13 mouse cellular contexts compared by ENCODE assay signal in the genomic region with DNA sequence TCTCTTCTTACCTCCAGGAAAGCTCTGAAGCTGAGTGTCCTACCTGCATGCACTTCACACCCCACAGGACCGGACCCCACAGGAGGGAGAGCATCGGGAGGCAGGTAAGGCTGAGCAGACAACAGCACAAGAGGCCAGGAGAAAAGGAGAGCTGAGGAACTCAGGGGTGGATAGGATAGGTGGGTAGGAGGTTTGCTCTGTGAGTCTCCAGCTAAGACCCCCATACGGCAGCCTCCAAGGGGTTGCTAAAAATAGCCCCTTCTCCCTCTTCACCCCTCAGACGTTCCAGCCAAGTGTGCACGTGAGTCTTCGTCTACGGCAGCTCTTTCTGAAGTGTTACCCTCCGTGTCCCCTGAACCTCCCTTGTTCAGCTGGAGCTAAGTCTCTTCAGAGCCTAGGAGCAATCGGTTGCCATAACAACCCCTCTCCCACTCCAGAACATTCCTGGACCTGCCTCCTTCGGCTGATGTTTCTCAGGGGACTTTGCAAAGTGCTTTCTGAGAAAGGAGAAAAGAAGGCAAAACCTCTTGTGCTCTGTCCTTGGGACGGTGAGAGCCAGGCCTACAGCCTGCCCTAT.
DNase-seq lines count a peak whose midpoint lies in the region; ATAC-seq and TF ChIP-seq lines count a peak whose summit lies in the region.
"Had no signal": no experiment of that assay in that cellular context is flagged by ENCODE, and none has a peak within 500 bp of the region (broad histone marks: within the 10 kb centered on the region; RNA-seq: fewer than 3 reads in every experiment).

No protein-coding gene starts in this region.

- no peak overlapping the region for H3K27ac ChIP-seq in limb, embryonic 14.5 days (replicated peaks; ENCODE audit: low read depth, low read length)
- no peak overlapping the region for H3K27ac ChIP-seq in limb, embryonic 10.5 days
- H3K27ac ChIP-seq in midbrain, embryonic 10.5 days (replicated peaks): peak overlapping the region; percentile 61
- H3K27ac ChIP-seq: liver, embryonic 13.5 days had no signal

- H3K9me3 ChIP-seq in limb, embryonic 14.5 days (ENCODE audit: control insufficient read depth, low read length): no peaks in the 10 kb centered on the region
- no peaks in the 10 kb centered on the region for H3K9me3 ChIP-seq in limb, embryonic 10.5 days (replicated peaks)
- H3K9me3 ChIP-seq in midbrain, embryonic 10.5 days (replicated peaks): no peaks in the 10 kb centered on the region

- peak; percentile 18 for DNase-seq in limb, embryonic 14.5 days (ENCODE audit: low spot score)
- DNase-seq in limb, embryonic 10.5 days (ENCODE audit: low spot score): no peak
- DNase-seq in frontal cortex, adult 2 months (ENCODE audit: extremely low spot score in 1 of 2, low spot score in 1 of 2): peak; percentile 41 to 61
- peak; percentile 28 for DNase-seq in midbrain, embryonic 10.5 days (ENCODE audit: low spot score)
- DNase-seq in right cerebral cortex, postnatal 25 days: peak; percentile 28
- DNase-seq in heart, adult 11 months: no peak
- DNase-seq in urinary bladder, postnatal 4 days (ENCODE audit: low spot score in 2 of 2): no peak
- DNase-seq in kidney, postnatal 14 days: no peak
- DNase-seq: heart, postnatal 4 days; kidney, postnatal 25 days; liver, embryonic 13.5 days; thymus, adult 2 months had no signal

- TF ChIP-seq POLR2A in limb, embryonic 14.5 days (IDR thresholded peaks at IDR 0.05; ENCODE audit: borderline replicate concordance, extremely low read depth, insufficient read depth, insufficient read length): no peak

- H3K27me3 ChIP-seq in limb, embryonic 14.5 days (ENCODE audit: control insufficient read depth, insufficient read depth, low read length): no peaks in the 10 kb centered on the region
- no peaks in the 10 kb centered on the region for H3K27me3 ChIP-seq in limb, embryonic 10.5 days (ENCODE audit: low read depth, poor library complexity, severe bottlenecking)
- H3K27me3 ChIP-seq in midbrain, embryonic 10.5 days (ENCODE audit: low read depth, poor library complexity, severe bottlenecking): peaks cover 5% of the 10 kb centered on the region; the same call in 1 of the 2 replicates
- H3K27me3 ChIP-seq: liver, embryonic 13.5 days had no signal

- no peak overlapping the region for H3K4me3 ChIP-seq in limb, embryonic 14.5 days (replicated peaks; ENCODE audit: low read length)
- no peak overlapping the region for H3K4me3 ChIP-seq in limb, embryonic 10.5 days
- H3K4me3 ChIP-seq in midbrain, embryonic 10.5 days: no peak overlapping the region
- H3K4me3 ChIP-seq: liver, embryonic 13.5 days had no signal

- H3K4me1 ChIP-seq in limb, embryonic 14.5 days (ENCODE audit: control insufficient read depth, insufficient read depth, low read length): no peaks in the 10 kb centered on the region
- no peaks in the 10 kb centered on the region for H3K4me1 ChIP-seq in limb, embryonic 10.5 days
- peaks cover 29% of the 10 kb centered on the region for H3K4me1 ChIP-seq in midbrain, embryonic 10.5 days
- H3K4me1 ChIP-seq: liver, embryonic 13.5 days had no signal

- ATAC-seq in limb, embryonic 14.5 days (ENCODE audit: low FRiP score, low read depth): no peak
- ATAC-seq: CD4-positive, CD25-positive, alpha-beta regulatory T cell, adult 4 months had no signal

- no peak overlapping the region for H3K4me2 ChIP-seq in limb, embryonic 14.5 days (replicated peaks; ENCODE audit: low read depth, low read length, severe bottlenecking)
- H3K4me2 ChIP-seq: liver, embryonic 13.5 days had no signal

- 60% methylated on average over 11 of the region's 11 CpGs for WGBS in limb, embryonic 14.5 days
- WGBS in limb, embryonic 10.5 days: 87% methylated on average over 11 of the region's 11 CpGs
- WGBS in midbrain, embryonic 10.5 days: 49% methylated on average over 11 of the region's 11 CpGs

- no peak overlapping the region for H3K9ac ChIP-seq in limb, embryonic 14.5 days (ENCODE audit: low read depth, low read length, severe bottlenecking)
- H3K9ac ChIP-seq: liver, embryonic 13.5 days had no signal

- H3K36me3 ChIP-seq in limb, embryonic 14.5 days (ENCODE audit: control insufficient read depth, insufficient read depth, low read length): no peaks in the 10 kb centered on the region
- H3K36me3 ChIP-seq in limb, embryonic 10.5 days: no peaks in the 10 kb centered on the region
- no peaks in the 10 kb centered on the region for H3K36me3 ChIP-seq in midbrain, embryonic 10.5 days
- H3K36me3 ChIP-seq: liver, embryonic 13.5 days had no signal

Comparison
In these comparisons a context has a peak if more than half of its experiments do, and no peak if none do; other contexts are left out.
1. DNase-seq: peak in limb, embryonic 14.5 days (single experiment), frontal cortex, adult 2 months (2 of 2), midbrain, embryonic 10.5 days (single experiment) and right cerebral cortex, postnatal 25 days (single experiment); none in limb, embryonic 10.5 days (single experiment), heart, adult 11 months (single experiment), urinary bladder, postnatal 4 days (0 of 2) and kidney, postnatal 14 days (single experiment).